Mouse (Mus musculus) neutrophil, adult 59 days (primary cell): ENCODE data around the gene Zfp560. TPM values are rescaled to one million over a fixed set of nuclear protein-coding genes. Genes with fewer than 3 reads are reported as not detected.

Experiments
- total RNA-seq, 2 experiments: library from RNA; stranded (reverse); gene quantifications; 1 replicate in 1 of 2; 2 replicates in 1 of 2; pipeline ENCODE4 v1.2.4; 2023

The Zfp560 gene
- total RNA-seq = 1 to 10 TPM; 1.6 to 3.3 TPM

GRCm38 (mm10) chr9:20384532-20385342, at the start of gene Zfp560:
Gene Zfp560 (minus strand): TSS chr9:20385177.

DNA sequence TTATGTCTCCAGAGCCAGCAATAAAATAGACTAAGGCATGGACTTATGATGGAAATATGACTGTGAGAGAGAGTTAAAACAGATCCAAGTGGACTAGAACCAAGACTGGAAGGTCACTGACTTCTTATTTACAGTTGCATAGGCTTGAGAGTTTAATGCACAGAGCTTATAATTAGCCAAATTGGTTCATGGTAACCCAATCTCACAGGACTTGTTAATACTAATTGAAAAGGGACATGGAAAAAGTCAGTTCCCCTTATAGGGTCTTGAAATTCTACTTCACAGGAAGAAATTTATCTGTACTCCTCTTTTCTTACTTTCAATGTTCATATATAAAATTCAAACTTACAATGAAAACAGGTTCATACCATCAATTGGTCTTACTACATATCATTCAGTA, 49.0 kb downstream of the Zfp560 start, which contains the start of gene Olfr18:
TSS of gene Olfr18 (minus strand) at position 101 of the 400 bp plus-strand sequence.

GRCm38 (mm10) chr9:20298232-20298631, 86.7 kb downstream of the Zfp560 start, which contains the start of gene Olfr873:
Gene Olfr873 (plus strand): TSS chr9:20298532.

Other genes starting within 250 kb of the Zfp560 start
- not detected for gene Olfr870, start 211.1 kb downstream of the Zfp560 start, total RNA-seq
- not detected for gene Olfr871, start 173.0 kb downstream of the Zfp560 start, total RNA-seq
- gene Olfr872, start 148.1 kb downstream of the Zfp560 start, total RNA-seq = not detected
- gene Olfr39, start 102.8 kb downstream of the Zfp560 start, total RNA-seq = not detected
- gene Olfr873, start 86.6 kb downstream of the Zfp560 start, total RNA-seq = not detected
- gene Olfr18, start 49.1 kb downstream of the Zfp560 start, total RNA-seq = not detected
- gene Zfp26, start 75.0 kb upstream of the Zfp560 start, total RNA-seq = 10 to 100 TPM; 20.3 to 22.4 TPM
- gene Zfp426, start 107.6 kb upstream of the Zfp560 start, total RNA-seq = 10 to 100 TPM; 15.1 to 18.7 TPM
- 10 to 100 TPM; 13.3 to 15.9 TPM for gene Zfp266, start 136.2 kb upstream of the Zfp560 start, total RNA-seq
- 1 to 10 TPM; 2.9 to 3.0 TPM for gene Zfp846, start 196.1 kb upstream of the Zfp560 start, total RNA-seq